27 mouse cellular contexts compared by ENCODE assay signal in the genomic region with DNA sequence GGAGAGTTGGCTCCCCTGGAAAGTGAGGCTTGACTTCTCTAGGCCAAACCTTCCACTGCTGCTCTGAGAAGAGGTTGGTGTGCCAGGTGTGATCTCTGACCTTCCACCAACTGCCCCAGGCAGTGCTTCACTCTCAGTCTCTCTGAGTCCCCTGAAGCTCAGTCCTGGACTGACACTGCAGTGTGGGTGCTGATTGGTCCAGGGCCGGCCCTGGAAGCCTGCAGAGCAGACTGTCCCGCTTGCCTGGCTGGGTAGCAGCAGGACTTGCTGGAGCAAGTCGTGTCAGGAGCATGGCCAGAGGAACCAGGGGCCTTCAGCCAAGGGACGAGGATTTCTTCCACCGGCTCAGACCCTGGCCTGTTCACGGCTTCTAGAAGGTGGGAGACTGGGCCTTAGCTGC. TPM values are rescaled to one million over a fixed set of nuclear protein-coding genes. Genes with fewer than 3 reads are reported as not detected.
DNase-seq lines count a peak whose midpoint lies in the region; ATAC-seq and TF ChIP-seq lines count a peak whose summit lies in the region.
"Had no signal": no experiment of that assay in that cellular context is flagged by ENCODE, and none has a peak within 500 bp of the region (broad histone marks: within the 10 kb centered on the region; RNA-seq: fewer than 3 reads in every experiment).

No protein-coding gene starts in this region.

- 86% methylated on average over 6 of the region's 6 CpGs for WGBS in hindbrain, embryonic 12.5 days
- WGBS in hindbrain, embryonic 10.5 days, result 84% methylated on average over 6 of the region's 6 CpGs
- 88% methylated on average over 6 of the region's 6 CpGs for WGBS in midbrain, embryonic 12.5 days
- 84% methylated on average over 6 of the region's 6 CpGs for WGBS in midbrain, postnatal 0 days

- ATAC-seq in hindbrain, embryonic 12.5 days (ENCODE audit: low FRiP score), result no peak
- no peak for ATAC-seq in midbrain, embryonic 12.5 days (ENCODE audit: low FRiP score, low read depth)
- no peak for ATAC-seq in midbrain, postnatal 0 days (ENCODE audit: low FRiP score)
- ATAC-seq: forebrain, embryonic 15.5 days; intestine, postnatal 0 days; lung, postnatal 0 days had no signal

- peak; percentile 58 for DNase-seq in cerebellum, adult 11-12 months
- DNase-seq in cerebellum, adult 18-20 months, result no peak
- DNase-seq in hindbrain, embryonic 10.5 days (ENCODE audit: low spot score), result no peak
- no peak for DNase-seq in midbrain, postnatal 0 days (ENCODE audit: low spot score)
- DNase-seq in cerebellum, postnatal 25 days, result peak; percentile 58
- no peak for DNase-seq in kidney, adult 18-20 months
- DNase-seq: adrenal gland, postnatal 10 days; embryo, embryonic 11 days; heart, postnatal 14 days; kidney, postnatal 25 days; liver, embryonic 13.5 days; lung, adult 18-20 months; lung, postnatal 4 days; right cerebral cortex, adult 18-20 months; spleen, adult 18-20 months; thymus, postnatal 14 days had no signal

- H3K27ac ChIP-seq in hindbrain, embryonic 12.5 days, result peak overlapping the region; percentile 64; the same call in 1 of the 2 replicates
- no peak overlapping the region for H3K27ac ChIP-seq in hindbrain, embryonic 10.5 days
- 0 out of 2 replicates have a peak overlapping the region, but pooled peaks have one; percentile 11 for H3K27ac ChIP-seq in midbrain, embryonic 12.5 days (replicated peaks)
- H3K27ac ChIP-seq in midbrain, postnatal 0 days (ENCODE audit: low read depth, low read length), result no peak overlapping the region
- H3K27ac ChIP-seq: embryonic facial prominence, embryonic 12.5 days; forebrain, embryonic 10.5 days; forebrain, embryonic 15.5 days; limb, embryonic 10.5 days; limb, embryonic 15.5 days; liver, embryonic 13.5 days had no signal

- no peak overlapping the region for H3K9ac ChIP-seq in hindbrain, embryonic 12.5 days
- no peak overlapping the region for H3K9ac ChIP-seq in midbrain, embryonic 12.5 days (replicated peaks)
- H3K9ac ChIP-seq in midbrain, postnatal 0 days (replicated peaks; ENCODE audit: low read length, poor library complexity, severe bottlenecking), result no peak overlapping the region
- H3K9ac ChIP-seq: embryonic facial prominence, embryonic 12.5 days; forebrain, embryonic 15.5 days; limb, embryonic 15.5 days; liver, embryonic 13.5 days had no signal

- no peaks in the 10 kb centered on the region for H3K9me3 ChIP-seq in hindbrain, embryonic 12.5 days (replicated peaks)
- H3K9me3 ChIP-seq in hindbrain, embryonic 10.5 days, result no peaks in the 10 kb centered on the region
- H3K9me3 ChIP-seq in midbrain, embryonic 12.5 days, result no peaks in the 10 kb centered on the region
- H3K9me3 ChIP-seq in midbrain, postnatal 0 days (ENCODE audit: low read length), result no peaks in the 10 kb centered on the region
- H3K9me3 ChIP-seq: embryonic facial prominence, embryonic 12.5 days; forebrain, embryonic 10.5 days; forebrain, embryonic 15.5 days; limb, embryonic 10.5 days; limb, embryonic 15.5 days; liver, embryonic 13.5 days had no signal

- peaks cover 36% of the 10 kb centered on the region for H3K4me1 ChIP-seq in hindbrain, embryonic 12.5 days
- peaks cover 53% of the 10 kb centered on the region for H3K4me1 ChIP-seq in hindbrain, embryonic 10.5 days (replicated peaks)
- peaks cover 24% of the 10 kb centered on the region; the same call in 1 of the 2 replicates for H3K4me1 ChIP-seq in midbrain, embryonic 12.5 days
- no peaks in the 10 kb centered on the region; the same call in 1 of the 2 replicates for H3K4me1 ChIP-seq in midbrain, postnatal 0 days (ENCODE audit: insufficient read depth, low read length)

- no peak overlapping the region for H3K4me3 ChIP-seq in hindbrain, embryonic 12.5 days
- H3K4me3 ChIP-seq in hindbrain, embryonic 10.5 days, result no peak overlapping the region
- H3K4me3 ChIP-seq in midbrain, embryonic 12.5 days, result no peak overlapping the region
- H3K4me3 ChIP-seq in midbrain, postnatal 0 days (ENCODE audit: low read depth, low read length), result no peak overlapping the region
- H3K4me3 ChIP-seq: embryonic facial prominence, embryonic 12.5 days; forebrain, embryonic 10.5 days; forebrain, embryonic 15.5 days; limb, embryonic 10.5 days; limb, embryonic 15.5 days; liver, embryonic 13.5 days; megakaryocyte, embryonic 14.5 days had no signal

- H3K27me3 ChIP-seq in hindbrain, embryonic 12.5 days, result no peaks in the 10 kb centered on the region
- H3K27me3 ChIP-seq in hindbrain, embryonic 10.5 days (ENCODE audit: insufficient read depth, poor library complexity, severe bottlenecking), result peaks cover 6% of the 10 kb centered on the region; the same call in 1 of the 2 replicates
- H3K27me3 ChIP-seq in midbrain, embryonic 12.5 days, result no peaks in the 10 kb centered on the region; the same call in 1 of the 2 replicates
- no peaks in the 10 kb centered on the region for H3K27me3 ChIP-seq in midbrain, postnatal 0 days (ENCODE audit: insufficient read depth, low read length)
- H3K27me3 ChIP-seq: forebrain, embryonic 15.5 days had no signal

- peaks cover 59% of the 10 kb centered on the region for H3K36me3 ChIP-seq in hindbrain, embryonic 12.5 days
- H3K36me3 ChIP-seq in hindbrain, embryonic 10.5 days, result peaks cover 60% of the 10 kb centered on the region
- H3K36me3 ChIP-seq in midbrain, embryonic 12.5 days, result peaks cover 54% of the 10 kb centered on the region
- H3K36me3 ChIP-seq in midbrain, postnatal 0 days (ENCODE audit: insufficient read depth, low read length), result peaks cover 53% of the 10 kb centered on the region

- no peak overlapping the region for H3K4me2 ChIP-seq in hindbrain, embryonic 12.5 days (replicated peaks)
- H3K4me2 ChIP-seq in midbrain, embryonic 12.5 days (replicated peaks), result no peak overlapping the region
- H3K4me2 ChIP-seq in midbrain, postnatal 0 days (ENCODE audit: low read depth, low read length, poor library complexity, severe bottlenecking), result no peak overlapping the region
- H3K4me2 ChIP-seq: embryonic facial prominence, embryonic 12.5 days; forebrain, embryonic 15.5 days; limb, embryonic 15.5 days; liver, embryonic 13.5 days had no signal

- no peak for TF ChIP-seq CTCF in midbrain, postnatal 0 days (IDR thresholded peaks at IDR 0.05)

RNA-seq across cellular contexts. Expression of a gene that starts 3.7 kb away (rescaled TPM):
- 112 and 115 TPM in 2 replicates for polyA plus RNA-seq in hindbrain, embryonic 12.5 days (2016; fragmentation: Nextera tagmentation; extraction: Ambion mirVana)
- polyA plus RNA-seq in hindbrain, embryonic 10.5 days (2016; fragmentation: Nextera tagmentation; extraction: Ambion mirVana), result 55.0 and 75.5 TPM in 2 replicates
- 105 and 112 TPM in 2 replicates for polyA plus RNA-seq in midbrain, embryonic 12.5 days (2016; fragmentation: Nextera tagmentation; extraction: Ambion mirVana)
- total RNA-seq in midbrain, postnatal 0 days (2014; rRNA removed), result 286 and 357 TPM in 2 replicates
- 176 and 178 TPM in 2 replicates for polyA plus RNA-seq in midbrain, postnatal 0 days (2015; fragmentation: Nextera tagmentation; extraction: Ambion mirVana)

RNA-seq across cellular contexts. Expression of a gene that starts 22.4 kb away (rescaled TPM):
- polyA plus RNA-seq in hindbrain, embryonic 12.5 days (2016; fragmentation: Nextera tagmentation; extraction: Ambion mirVana), result 7.6 and 8.1 TPM in 2 replicates
- polyA plus RNA-seq in hindbrain, embryonic 10.5 days (2016; fragmentation: Nextera tagmentation; extraction: Ambion mirVana), result 3.3 and 4.3 TPM in 2 replicates
- polyA plus RNA-seq in midbrain, embryonic 12.5 days (2016; fragmentation: Nextera tagmentation; extraction: Ambion mirVana), result 7.4 TPM in 2 replicates
- total RNA-seq in midbrain, postnatal 0 days (2014; rRNA removed), result 0.76 and 8.6 TPM in 2 replicates
- 3.1 and 4.7 TPM in 2 replicates for polyA plus RNA-seq in midbrain, postnatal 0 days (2015; fragmentation: Nextera tagmentation; extraction: Ambion mirVana)

RNA-seq across cellular contexts. Expression of a gene that starts 29.1 kb away (rescaled TPM):
- polyA plus RNA-seq in hindbrain, embryonic 12.5 days (2016; fragmentation: Nextera tagmentation; extraction: Ambion mirVana), result 38.1 and 39.9 TPM in 2 replicates
- 26.0 and 31.7 TPM in 2 replicates for polyA plus RNA-seq in hindbrain, embryonic 10.5 days (2016; fragmentation: Nextera tagmentation; extraction: Ambion mirVana)
- polyA plus RNA-seq in midbrain, embryonic 12.5 days (2016; fragmentation: Nextera tagmentation; extraction: Ambion mirVana), result 36.1 and 37.7 TPM in 2 replicates
- total RNA-seq in midbrain, postnatal 0 days (2014; rRNA removed), result 41.9 and 48.4 TPM in 2 replicates
- 50.6 and 55.2 TPM in 2 replicates for polyA plus RNA-seq in midbrain, postnatal 0 days (2015; fragmentation: Nextera tagmentation; extraction: Ambion mirVana)

RNA-seq across cellular contexts. Expression of a gene that starts 30.1 kb away (rescaled TPM):
- 5.4 and 7.0 TPM in 2 replicates for polyA plus RNA-seq in hindbrain, embryonic 12.5 days (2016; fragmentation: Nextera tagmentation; extraction: Ambion mirVana)
- polyA plus RNA-seq in hindbrain, embryonic 10.5 days (2016; fragmentation: Nextera tagmentation; extraction: Ambion mirVana), result 7.8 and 12.5 TPM in 2 replicates
- 4.7 and 7.4 TPM in 2 replicates for polyA plus RNA-seq in midbrain, embryonic 12.5 days (2016; fragmentation: Nextera tagmentation; extraction: Ambion mirVana)
- total RNA-seq in midbrain, postnatal 0 days (2014; rRNA removed), result 1.4 TPM in 2 replicates
- 1.5 and 1.6 TPM in 2 replicates for polyA plus RNA-seq in midbrain, postnatal 0 days (2015; fragmentation: Nextera tagmentation; extraction: Ambion mirVana)
- polyA plus RNA-seq: G1E had no signal

RNA-seq across cellular contexts. Expression of a gene that starts 30.3 kb away (rescaled TPM):
- 23.1 and 25.0 TPM in 2 replicates for polyA plus RNA-seq in hindbrain, embryonic 12.5 days (2016; fragmentation: Nextera tagmentation; extraction: Ambion mirVana)
- polyA plus RNA-seq in hindbrain, embryonic 10.5 days (2016; fragmentation: Nextera tagmentation; extraction: Ambion mirVana), result 26.0 and 30.1 TPM in 2 replicates
- polyA plus RNA-seq in midbrain, embryonic 12.5 days (2016; fragmentation: Nextera tagmentation; extraction: Ambion mirVana), result 26.1 and 27.2 TPM in 2 replicates
- 23.6 and 31.8 TPM in 2 replicates for total RNA-seq in midbrain, postnatal 0 days (2014; rRNA removed)
- polyA plus RNA-seq in midbrain, postnatal 0 days (2015; fragmentation: Nextera tagmentation; extraction: Ambion mirVana), result 43.4 and 51.5 TPM in 2 replicates

Comparison
In these comparisons a context has a peak if more than half of its experiments do, and no peak if none do; other contexts are left out.
1. DNase-seq: peak in cerebellum, adult 11-12 months (single experiment) and cerebellum, postnatal 25 days (2 of 2); none in cerebellum, adult 18-20 months (0 of 2), hindbrain, embryonic 10.5 days (single experiment), midbrain, postnatal 0 days (single experiment) and kidney, adult 18-20 months (single experiment).
2. H3K27ac ChIP-seq: peak in hindbrain, embryonic 12.5 days (single experiment) and midbrain, embryonic 12.5 days (single experiment); none in hindbrain, embryonic 10.5 days (single experiment) and midbrain, postnatal 0 days (single experiment).